Mouse (Mus musculus): ENCODE results near the gene Mdm1. TPM values are rescaled to one million over a fixed set of nuclear protein-coding genes. Genes with fewer than 3 reads are reported as not detected.

The Mdm1 gene
- polyA plus RNA-seq, 1 experiment from 2014 or later: 17.9 TPM

- ATAC-seq (ENCODE audit: insufficient read depth, low FRiP score): no peak
- Histone ChIP-seq H3K27ac (ENCODE audit: low read length) (no peak overlapping the region), H3K4me3 (replicated peaks; ENCODE audit: low read length) (no peak overlapping the region), H3K9me3 (replicated peaks; ENCODE audit: control insufficient read depth, low read length) (no peaks in the 10 kb centered on the region), H3K4me2 (ENCODE audit: low read depth, low read length) (no peak overlapping the region), H3K9ac (ENCODE audit: low read length) (no peak overlapping the region), H3K4me1 (ENCODE audit: control insufficient read depth, insufficient read depth, low read length) (no peaks in the 10 kb centered on the region), H3K27me3 (ENCODE audit: control insufficient read depth, insufficient read depth, low read length) (no peaks in the 10 kb centered on the region), H3K36me3 (ENCODE audit: control insufficient read depth, insufficient read depth, low read length) (no peaks in the 10 kb centered on the region)
- 78% methylated on average over 10 of the region's 10 CpGs for WGBS
These were observed 37.7 kb upstream of the Mdm1 start for GRCm38 (mm10) chr10:118103906-118104305.

GRCm38 (mm10) chr10:118107031-118107430, 34.6 kb upstream of the Mdm1 start:
- no peak overlapping the region for H3K27ac ChIP-seq (ENCODE audit: low read length)
- WGBS: 60% methylated on average over 9 of the region's 9 CpGs
- no peak overlapping the region for H3K9ac ChIP-seq (ENCODE audit: low read length)
- H3K4me3 ChIP-seq (replicated peaks; ENCODE audit: low read length): no peak overlapping the region
- no peak overlapping the region for H3K4me2 ChIP-seq (ENCODE audit: low read depth, low read length)
- H3K36me3 ChIP-seq (ENCODE audit: control insufficient read depth, insufficient read depth, low read length): no peaks in the 10 kb centered on the region
- H3K9me3 ChIP-seq (replicated peaks; ENCODE audit: control insufficient read depth, low read length): no peaks in the 10 kb centered on the region
- ATAC-seq (ENCODE audit: insufficient read depth, low FRiP score): no peak
- H3K27me3 ChIP-seq (ENCODE audit: control insufficient read depth, insufficient read depth, low read length): no peaks in the 10 kb centered on the region
- no peaks in the 10 kb centered on the region; the same call in 1 of the 2 replicates for H3K4me1 ChIP-seq (ENCODE audit: control insufficient read depth, insufficient read depth, low read length)

- Histone ChIP-seq H3K36me3 (ENCODE audit: control insufficient read depth, insufficient read depth, low read length) (no peaks in the 10 kb centered on the region), H3K27ac (ENCODE audit: low read length) (no peak overlapping the region), H3K4me3 (replicated peaks; ENCODE audit: low read length) (no peak overlapping the region), H3K4me2 (ENCODE audit: low read depth, low read length) (no peak overlapping the region), H3K9me3 (replicated peaks; ENCODE audit: control insufficient read depth, low read length) (no peaks in the 10 kb centered on the region), H3K27me3 (ENCODE audit: control insufficient read depth, insufficient read depth, low read length) (no peaks in the 10 kb centered on the region), H3K9ac (ENCODE audit: low read length) (no peak overlapping the region), H3K4me1 (ENCODE audit: control insufficient read depth, insufficient read depth, low read length) (no peaks in the 10 kb centered on the region; the same call in 1 of the 2 replicates)
- no peak for ATAC-seq (ENCODE audit: insufficient read depth, low FRiP score)
- 28% methylated on average over 8 of the region's 8 CpGs for WGBS
These were observed 31.3 kb upstream of the Mdm1 start for GRCm38 (mm10) chr10:118110006-118110920.

- Histone ChIP-seq H3K9ac (ENCODE audit: low read length) (no peak overlapping the region), H3K4me2 (ENCODE audit: low read depth, low read length) (no peak overlapping the region), H3K4me3 (replicated peaks; ENCODE audit: low read length) (no peak overlapping the region), H3K4me1 (ENCODE audit: control insufficient read depth, insufficient read depth, low read length) (no peaks in the 10 kb centered on the region; the same call in 1 of the 2 replicates), H3K9me3 (replicated peaks; ENCODE audit: control insufficient read depth, low read length) (no peaks in the 10 kb centered on the region), H3K27me3 (ENCODE audit: control insufficient read depth, insufficient read depth, low read length) (no peaks in the 10 kb centered on the region), H3K36me3 (ENCODE audit: control insufficient read depth, insufficient read depth, low read length) (no peaks in the 10 kb centered on the region), H3K27ac (ENCODE audit: low read length) (no peak overlapping the region)
- no peak for ATAC-seq (ENCODE audit: insufficient read depth, low FRiP score)
- WGBS: 58% methylated on average over 7 of the region's 7 CpGs
These were observed 30.7 kb upstream of the Mdm1 start for GRCm38 (mm10) chr10:118110921-118111301.

GRCm38 (mm10) chr10:118111621-118112020, 30.0 kb upstream of the Mdm1 start:
- Histone ChIP-seq H3K9me3 (replicated peaks; ENCODE audit: control insufficient read depth, low read length) (no peaks in the 10 kb centered on the region), H3K4me1 (ENCODE audit: control insufficient read depth, insufficient read depth, low read length) (no peaks in the 10 kb centered on the region; the same call in 1 of the 2 replicates), H3K4me3 (replicated peaks; ENCODE audit: low read length) (no peak overlapping the region), H3K9ac (ENCODE audit: low read length) (no peak overlapping the region), H3K4me2 (ENCODE audit: low read depth, low read length) (no peak overlapping the region), H3K27ac (ENCODE audit: low read length) (no peak overlapping the region), H3K27me3 (ENCODE audit: control insufficient read depth, insufficient read depth, low read length) (no peaks in the 10 kb centered on the region), H3K36me3 (ENCODE audit: control insufficient read depth, insufficient read depth, low read length) (no peaks in the 10 kb centered on the region)
- WGBS: 23% methylated on average over 7 of the region's 7 CpGs
- no peak for ATAC-seq (ENCODE audit: insufficient read depth, low FRiP score)

- no peak overlapping the region for H3K4me3 ChIP-seq (replicated peaks; ENCODE audit: low read length)
- H3K27me3 ChIP-seq (ENCODE audit: control insufficient read depth, insufficient read depth, low read length): no peaks in the 10 kb centered on the region
- H3K9me3 ChIP-seq (replicated peaks; ENCODE audit: control insufficient read depth, low read length): no peaks in the 10 kb centered on the region
- H3K27ac ChIP-seq (ENCODE audit: low read length): no peak overlapping the region
- H3K4me1 ChIP-seq (ENCODE audit: control insufficient read depth, insufficient read depth, low read length): no peaks in the 10 kb centered on the region; the same call in 1 of the 2 replicates
- 55% methylated on average over 11 of the region's 11 CpGs for WGBS
- H3K4me2 ChIP-seq (ENCODE audit: low read depth, low read length): no peak overlapping the region
- no peak overlapping the region for H3K9ac ChIP-seq (ENCODE audit: low read length)
- ATAC-seq (ENCODE audit: insufficient read depth, low FRiP score): no peak
- no peaks in the 10 kb centered on the region for H3K36me3 ChIP-seq (ENCODE audit: control insufficient read depth, insufficient read depth, low read length)
These were observed 29.2 kb upstream of the Mdm1 start for GRCm38 (mm10) chr10:118112294-118112893.

GRCm38 (mm10) chr10:118113256-118113682, 28.3 kb upstream of the Mdm1 start:
- H3K9me3 ChIP-seq (replicated peaks; ENCODE audit: control insufficient read depth, low read length): no peaks in the 10 kb centered on the region
- 53% methylated on average over 9 of the region's 9 CpGs for WGBS
- ATAC-seq (ENCODE audit: insufficient read depth, low FRiP score): no peak

GRCm38 (mm10) chr10:118114271-118114670, 27.3 kb upstream of the Mdm1 start:
- no peak for ATAC-seq (ENCODE audit: insufficient read depth, low FRiP score)
- no peak overlapping the region for H3K4me2 ChIP-seq (ENCODE audit: low read depth, low read length)
- no peaks in the 10 kb centered on the region for H3K27me3 ChIP-seq (ENCODE audit: control insufficient read depth, insufficient read depth, low read length)
- H3K9ac ChIP-seq (ENCODE audit: low read length): no peak overlapping the region
- WGBS: 87% methylated on average over 1 of the region's 1 CpGs
- H3K36me3 ChIP-seq (ENCODE audit: control insufficient read depth, insufficient read depth, low read length): no peaks in the 10 kb centered on the region
- H3K9me3 ChIP-seq (replicated peaks; ENCODE audit: control insufficient read depth, low read length): no peaks in the 10 kb centered on the region
- no peak overlapping the region for H3K27ac ChIP-seq (ENCODE audit: low read length)
- no peaks in the 10 kb centered on the region; the same call in 1 of the 2 replicates for H3K4me1 ChIP-seq (ENCODE audit: control insufficient read depth, insufficient read depth, low read length)
- H3K4me3 ChIP-seq (replicated peaks; ENCODE audit: low read length): no peak overlapping the region

More at GRCm38 (mm10) chr10:118113256-118113682, 28.3 kb upstream of the Mdm1 start:
- H3K4me3 ChIP-seq (replicated peaks; ENCODE audit: low read length): no peak overlapping the region
- no peaks in the 10 kb centered on the region for H3K36me3 ChIP-seq (ENCODE audit: control insufficient read depth, insufficient read depth, low read length)
- no peak overlapping the region for H3K9ac ChIP-seq (ENCODE audit: low read length)
- no peak overlapping the region for H3K4me2 ChIP-seq (ENCODE audit: low read depth, low read length)
- no peaks in the 10 kb centered on the region for H3K27me3 ChIP-seq (ENCODE audit: control insufficient read depth, insufficient read depth, low read length)
- H3K4me1 ChIP-seq (ENCODE audit: control insufficient read depth, insufficient read depth, low read length): no peaks in the 10 kb centered on the region; the same call in 1 of the 2 replicates
- H3K27ac ChIP-seq (ENCODE audit: low read length): no peak overlapping the region

- Histone ChIP-seq H3K4me3 (replicated peaks; ENCODE audit: low read length) (no peak overlapping the region), H3K9ac (ENCODE audit: low read length) (no peak overlapping the region), H3K27me3 (ENCODE audit: control insufficient read depth, insufficient read depth, low read length) (no peaks in the 10 kb centered on the region), H3K27ac (ENCODE audit: low read length) (no peak overlapping the region), H3K36me3 (ENCODE audit: control insufficient read depth, insufficient read depth, low read length) (no peaks in the 10 kb centered on the region), H3K4me1 (ENCODE audit: control insufficient read depth, insufficient read depth, low read length) (no peaks in the 10 kb centered on the region), H3K9me3 (replicated peaks; ENCODE audit: control insufficient read depth, low read length) (no peaks in the 10 kb centered on the region), H3K4me2 (ENCODE audit: low read depth, low read length) (no peak overlapping the region)
- no peak for ATAC-seq (ENCODE audit: insufficient read depth, low FRiP score)
- 98% methylated on average over 2 of the region's 2 CpGs for WGBS
These were observed 25.2 kb upstream of the Mdm1 start for GRCm38 (mm10) chr10:118116456-118116855.
